Mouse (Mus musculus) lung, postnatal 0 days (tissue): ENCODE measurements around the gene Lst1.
A peak's percentile ranks its signal among the peaks of the same experiment; 100 is the strongest.

Experiments
- CTCF ChIP-seq: IDR thresholded peaks from 2 replicates; pipeline ENCODE4 v1.5.1; 2016; ENCODE audit warnings: antibody characterized with exemption, mild to moderate bottlenecking
- EP300 ChIP-seq: IDR thresholded peaks from 2 replicates; pipeline ENCODE4 v1.6.1; 2016; ENCODE audit warnings: antibody characterized with exemption, mild to moderate bottlenecking, control low read depth

- TF ChIP-seq CTCF (0 out of 2 replicates have a peak, but pooled peaks have one; percentile 6), EP300 (no peak)
Measured at GRCm38 (mm10) chr17:35164568-35165450, 23.4 kb downstream of the Lst1 start, which contains the start of gene Prrc2a.
